Mouse (Mus musculus) MEL (cell line): ENCODE measurements around the gene Ltc4s.

Experiments used
- CTCF ChIP-seq, 3 experiments: IDR thresholded peaks in 2 of 3; conservative IDR thresholded peaks in 1 of 3; 2 replicates each; pipeline ENCODE4 v1.5.1; 2011 to 2012; ENCODE audit warnings: low read length in 3 of 3, low read depth in 2 of 3, mild to moderate bottlenecking in 2 of 3, improper control_type of control experiment in 1 of 3, inconsistent platforms in 1 of 3, mixed read lengths in 1 of 3, moderate library complexity in 1 of 3; ENCODE audit not compliant: control insufficient read depth in 1 of 3, insufficient read depth in 1 of 3, poor library complexity in 1 of 3, severe bottlenecking in 1 of 3
- E2F4 ChIP-seq: IDR thresholded peaks from 2 replicates; pipeline ENCODE4 v1.6.1; 2011; ENCODE audit warnings: low read depth, low read length, improper control_type of control experiment, borderline replicate concordance
- EP300 ChIP-seq, 2 experiments: IDR thresholded peaks; 2 replicates each; pipeline ENCODE4 v1.6.1; 2011; ENCODE audit warnings: improper control_type of control experiment in 2 of 2, low read length in 2 of 2, low read depth in 1 of 2, mild to moderate bottlenecking in 1 of 2
- KAT2A ChIP-seq: conservative IDR thresholded peaks from 2 replicates; pipeline ENCODE4 v1.6.1; 2012; ENCODE audit warnings: low read depth, low read length, improper control_type of control experiment, inconsistent platforms
- MAX ChIP-seq: IDR thresholded peaks from 2 replicates; pipeline ENCODE4 v1.6.1; 2011; ENCODE audit warnings: low read length, improper control_type of control experiment
- MYC ChIP-seq: IDR thresholded peaks from 2 replicates; pipeline ENCODE4 v1.6.1; 2011; ENCODE audit warnings: low read depth, mild to moderate bottlenecking, low read length, improper control_type of control experiment, moderate library complexity
- POLR2A ChIP-seq, 2 experiments: IDR thresholded peaks; 2 replicates each; pipeline ENCODE4 v1.6.1; 2011 to 2012; ENCODE audit warnings: low read length in 2 of 2, mild to moderate bottlenecking in 2 of 2, control low read depth in 1 of 2, improper control_type of control experiment in 1 of 2, low read depth in 1 of 2, moderate library complexity in 1 of 2; ENCODE audit not compliant: control insufficient read depth in 1 of 2, insufficient read depth in 1 of 2, poor library complexity in 1 of 2
- TAL1 ChIP-seq: IDR thresholded peaks from 2 replicates; pipeline ENCODE4 v1.6.1; 2012; ENCODE audit warnings: mild to moderate bottlenecking, inconsistent platforms, low read length, moderate library complexity, mixed read lengths
- USF1 ChIP-seq: IDR thresholded peaks from 2 replicates; pipeline ENCODE4 v1.6.1; 2014; ENCODE audit warnings: low read depth, mild to moderate bottlenecking, inconsistent platforms, low read length, improper control_type of control experiment, moderate library complexity

DNA sequence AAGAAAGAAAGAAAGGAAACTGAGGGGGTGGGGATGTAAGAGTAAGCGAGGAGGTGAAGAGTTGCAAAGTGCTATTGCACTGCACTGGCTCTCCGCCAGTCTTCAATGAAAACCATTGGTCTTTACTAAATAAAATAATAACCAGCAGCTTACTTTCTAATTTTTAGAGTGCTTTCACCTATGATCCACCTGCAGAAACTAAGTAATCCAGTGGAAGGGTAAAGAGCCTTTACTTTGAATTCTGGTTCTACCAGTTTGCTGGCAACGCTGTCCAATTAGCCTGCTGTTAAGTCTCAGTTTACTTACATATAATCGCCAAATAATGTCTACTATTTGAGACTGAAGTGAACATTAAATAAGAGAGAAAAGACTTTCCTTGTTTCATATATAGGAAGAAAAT, 40.6 kb upstream of the Ltc4s start:
- TF ChIP-seq E2F4 (no peak), USF1 (no peak), CTCF (IDR thresholded peaks at IDR 0.05 in 2 of 3, conservative IDR thresholded peaks at IDR 0.05 in 1 of 3; ENCODE audit: control insufficient read depth in 1 of 3, insufficient read depth in 1 of 3, low read depth in 2 of 3, low read length in 3 of 3, poor library complexity in 1 of 3, severe bottlenecking in 1 of 3) (no peak), TAL1 (no peak), MYC (no peak), MAX (no peak), EP300 (IDR thresholded peaks at IDR 0.05; ENCODE audit: low read depth in 1 of 2, low read length in 2 of 2) (no peak), POLR2A (IDR thresholded peaks at IDR 0.05; ENCODE audit: control insufficient read depth in 1 of 2, insufficient read depth in 1 of 2, low read depth in 1 of 2, low read length in 2 of 2, poor library complexity in 1 of 2) (no peak), KAT2A (no peak)
